Mouse (Mus musculus) limb, embryonic 10.5 days (tissue): ENCODE results near the gene Gm49358. TPM values are rescaled to one million over a fixed set of nuclear protein-coding genes. Genes with fewer than 3 reads are reported as not detected.

ENCODE experiments used
- DNase-seq: peaks from one replicate; pipeline ENCODE4 v3.0.0-alpha.2; 2017; ENCODE audit warnings: low spot score
- H3K27ac ChIP-seq: fragments of 300-500 bp; sonication (generic); 2 replicates; pipeline ENCODE4 v1.5.1; 2016; ENCODE audit warnings: mild to moderate bottlenecking
- H3K27me3 ChIP-seq: fragments of 300-500 bp; sonication (generic); 2 replicates; pipeline ENCODE4 v1.6.1; 2016; ENCODE audit warnings: low read depth, mild to moderate bottlenecking; ENCODE audit not compliant: poor library complexity, severe bottlenecking
- H3K36me3 ChIP-seq: fragments of 300-500 bp; sonication (generic); 2 replicates; pipeline ENCODE4 v1.6.1; 2016; ENCODE audit warnings: mild to moderate bottlenecking, moderate library complexity
- H3K4me1 ChIP-seq: fragments of 300-500 bp; sonication (generic); 2 replicates; pipeline ENCODE4 v1.6.1; 2016
- H3K4me3 ChIP-seq: fragments of 300-500 bp; sonication (generic); 2 replicates; pipeline ENCODE4 v1.5.1; 2016; ENCODE audit warnings: mild to moderate bottlenecking, moderate library complexity
- H3K9me3 ChIP-seq: fragments of 300-500 bp; sonication (generic); replicated peaks from 2 replicates; pipeline ENCODE4 v1.6.1; 2016; ENCODE audit warnings: mild to moderate bottlenecking
- WGBS: fragments of 180-500 bp; shearing (Covaris S2); methylation state at CpG from one replicate; pipeline ENCODE4 v1.1.7; 2016; 5-methylcytosine and 5-hydroxymethylcytosine counted together
- polyA plus RNA-seq: library from polyadenylated mRNA; unstranded; fragments of >200 nt; fragmentation: Nextera tagmentation; extraction: Ambion mirVana; gene quantifications from 2 replicates; pipeline ENCODE4 v1.2.1, GENCODE M21; 2016

Gm49358 gene
- polyA plus RNA-seq, 1 experiment from 2014 or later, result not detected

GRCm38 (mm10) chr10:86781641-86782040 lies 17.9 kb downstream of the Gm49358 start:
- no peaks in the 10 kb centered on the region for H3K36me3 ChIP-seq
- H3K4me1 ChIP-seq, result peaks cover 43% of the 10 kb centered on the region
- H3K4me3 ChIP-seq, result no peak overlapping the region
- peaks cover 22% of the 10 kb centered on the region for H3K27me3 ChIP-seq
- WGBS, result 34% methylated on average over 5 of the region's 5 CpGs
- H3K27ac ChIP-seq, result no peak overlapping the region
- no peak for DNase-seq
- H3K9me3 ChIP-seq, result no peaks in the 10 kb centered on the region

- WGBS, result 73% methylated on average over 5 of the region's 5 CpGs
- H3K4me1 ChIP-seq, result peaks cover 36% of the 10 kb centered on the region
- no peak overlapping the region for H3K4me3 ChIP-seq
- no peaks in the 10 kb centered on the region for H3K9me3 ChIP-seq
- H3K27me3 ChIP-seq, result peaks cover 22% of the 10 kb centered on the region
- no peaks in the 10 kb centered on the region for H3K36me3 ChIP-seq
- no peak for DNase-seq
- no peak overlapping the region for H3K27ac ChIP-seq
These were observed 18.9 kb downstream of the Gm49358 start for GRCm38 (mm10) chr10:86782656-86783055.

- Histone ChIP-seq H3K27me3 (peaks cover 22% of the 10 kb centered on the region), H3K4me3 (no peak overlapping the region), H3K27ac (no peak overlapping the region), H3K36me3 (no peaks in the 10 kb centered on the region), H3K4me1 (peaks cover 34% of the 10 kb centered on the region), H3K9me3 (no peaks in the 10 kb centered on the region)
- DNase-seq, result no peak
- WGBS, result 89% methylated on average over 5 of the region's 5 CpGs
These were observed 19.8 kb downstream of the Gm49358 start for GRCm38 (mm10) chr10:86783561-86783960.

GRCm38 (mm10) chr10:86784126-86784675 lies 20.4 kb downstream of the Gm49358 start:
- no peak overlapping the region for H3K27ac ChIP-seq
- no peaks in the 10 kb centered on the region for H3K9me3 ChIP-seq
- no peak for DNase-seq
- H3K4me3 ChIP-seq, result no peak overlapping the region
- H3K27me3 ChIP-seq, result peaks cover 19% of the 10 kb centered on the region
- H3K4me1 ChIP-seq, result peaks cover 30% of the 10 kb centered on the region
- 87% methylated on average over 5 of the region's 5 CpGs for WGBS
- H3K36me3 ChIP-seq, result no peaks in the 10 kb centered on the region

GRCm38 (mm10) chr10:86785396-86785795 lies 21.6 kb downstream of the Gm49358 start:
- H3K27me3 ChIP-seq, result peaks cover 7% of the 10 kb centered on the region; the same call in 1 of the 2 replicates
- H3K4me1 ChIP-seq, result peaks cover 19% of the 10 kb centered on the region
- H3K36me3 ChIP-seq, result no peaks in the 10 kb centered on the region
- WGBS, result 78% methylated on average over 2 of the region's 2 CpGs
- H3K9me3 ChIP-seq, result no peaks in the 10 kb centered on the region
- H3K4me3 ChIP-seq, result no peak overlapping the region
- no peak for DNase-seq
- H3K27ac ChIP-seq, result no peak overlapping the region

- H3K9me3 ChIP-seq, result no peaks in the 10 kb centered on the region
- WGBS, result 96% methylated on average over 5 of the region's 5 CpGs
- no peaks in the 10 kb centered on the region for H3K36me3 ChIP-seq
- H3K4me3 ChIP-seq, result no peak overlapping the region
- H3K4me1 ChIP-seq, result peaks cover 19% of the 10 kb centered on the region
- no peak overlapping the region for H3K27ac ChIP-seq
- peaks cover under 1% of the 10 kb centered on the region; the same call in 1 of the 2 replicates for H3K27me3 ChIP-seq
- DNase-seq, result no peak
These were observed 22.3 kb downstream of the Gm49358 start for GRCm38 (mm10) chr10:86786083-86786482.

GRCm38 (mm10) chr10:86788193-86788592 lies 24.4 kb downstream of the Gm49358 start:
- H3K27ac ChIP-seq, result no peak overlapping the region
- H3K4me3 ChIP-seq, result no peak overlapping the region
- 65% methylated on average over 5 of the region's 5 CpGs for WGBS
- peaks cover 6% of the 10 kb centered on the region; the same call in 1 of the 2 replicates for H3K4me1 ChIP-seq
- H3K9me3 ChIP-seq, result no peaks in the 10 kb centered on the region
- no peak for DNase-seq
- H3K36me3 ChIP-seq, result no peaks in the 10 kb centered on the region
- no peaks in the 10 kb centered on the region for H3K27me3 ChIP-seq

- peaks cover 10% of the 10 kb centered on the region; the same call in 1 of the 2 replicates for H3K4me1 ChIP-seq
- DNase-seq, result no peak
- no peaks in the 10 kb centered on the region for H3K27me3 ChIP-seq
- 85% methylated on average over 7 of the region's 7 CpGs for WGBS
- no peak overlapping the region for H3K27ac ChIP-seq
- no peaks in the 10 kb centered on the region for H3K36me3 ChIP-seq
- H3K9me3 ChIP-seq, result no peaks in the 10 kb centered on the region
- no peak overlapping the region for H3K4me3 ChIP-seq
These were observed 25.4 kb downstream of the Gm49358 start for GRCm38 (mm10) chr10:86789146-86789672.

GRCm38 (mm10) chr10:86791507-86792184 lies 27.9 kb downstream of the Gm49358 start:
- 80% methylated on average over 7 of the region's 7 CpGs for WGBS
- Histone ChIP-seq H3K36me3 (no peaks in the 10 kb centered on the region), H3K27ac (no peak overlapping the region), H3K4me3 (no peak overlapping the region), H3K4me1 (peaks cover 10% of the 10 kb centered on the region; the same call in 1 of the 2 replicates), H3K27me3 (no peaks in the 10 kb centered on the region), H3K9me3 (no peaks in the 10 kb centered on the region)
- DNase-seq, result no peak

GRCm38 (mm10) chr10:86793509-86793951 lies 29.8 kb downstream of the Gm49358 start:
- 78% methylated on average over 2 of the region's 2 CpGs for WGBS
- no peak overlapping the region for H3K4me3 ChIP-seq
- no peak overlapping the region for H3K27ac ChIP-seq
- no peaks in the 10 kb centered on the region for H3K36me3 ChIP-seq
- 0 out of 2 replicates have a peak, but pooled peaks cover 4% of the 10 kb centered on the region for H3K4me1 ChIP-seq
- no peak for DNase-seq
- H3K9me3 ChIP-seq, result no peaks in the 10 kb centered on the region
- H3K27me3 ChIP-seq, result no peaks in the 10 kb centered on the region

GRCm38 (mm10) chr10:86794196-86794595 lies 30.4 kb downstream of the Gm49358 start:
- no peak for DNase-seq
- WGBS, result 91% methylated on average over 4 of the region's 4 CpGs
- no peak overlapping the region for H3K27ac ChIP-seq
- H3K27me3 ChIP-seq, result no peaks in the 10 kb centered on the region
- H3K36me3 ChIP-seq, result no peaks in the 10 kb centered on the region
- no peak overlapping the region for H3K4me3 ChIP-seq
- 0 out of 2 replicates have a peak, but pooled peaks cover 4% of the 10 kb centered on the region for H3K4me1 ChIP-seq
- no peaks in the 10 kb centered on the region for H3K9me3 ChIP-seq

- H3K4me1 ChIP-seq, result 0 out of 2 replicates have a peak, but pooled peaks cover 4% of the 10 kb centered on the region
- no peaks in the 10 kb centered on the region for H3K27me3 ChIP-seq
- H3K9me3 ChIP-seq, result no peaks in the 10 kb centered on the region
- 89% methylated on average over 9 of the region's 9 CpGs for WGBS
- H3K4me3 ChIP-seq, result no peak overlapping the region
- no peak overlapping the region for H3K27ac ChIP-seq
- no peaks in the 10 kb centered on the region for H3K36me3 ChIP-seq
- DNase-seq, result no peak
These were observed 31.2 kb downstream of the Gm49358 start for GRCm38 (mm10) chr10:86794794-86795535.
